Mouse (Mus musculus): ENCODE data around the gene Prkd2. TPM values are rescaled to one million over a fixed set of nuclear protein-coding genes. Genes with fewer than 3 reads are reported as not detected.

The Prkd2 gene
- total and polyA plus RNA-seq, 3 experiments: 9.8 to 39.0 (median 18.0) TPM

- Histone ChIP-seq H3K4me2 (ENCODE audit: insufficient read depth, low read depth, poor library complexity, severe bottlenecking) (peak overlapping the region; percentile 98; the same call in 1 of the 2 replicates), H3K4me3 (replicated peaks in 1 of 3; ENCODE audit: low read depth in 2 of 3, low read length in 2 of 3, poor library complexity in 1 of 3) (no peak overlapping the region), H3K4me1 (ENCODE audit: control insufficient read depth in 1 of 2, insufficient read depth in 2 of 2) (peaks cover 11 to 36% of the 10 kb centered on the region in 2 experiments), H3K9me3 (replicated peaks; ENCODE audit: low read length) (no peaks in the 10 kb centered on the region), H3K9ac (ENCODE audit: insufficient read depth, low read depth) (no peak overlapping the region), H3K27me3 (replicated peaks) (peaks cover 6% of the 10 kb centered on the region), H3K36me3 (replicated peaks in 1 of 2; ENCODE audit: control insufficient read depth in 1 of 2, insufficient read depth in 1 of 2, low read length in 1 of 2) (peaks cover 0 to 9% of the 10 kb centered on the region in 2 experiments), H3K79me2 (replicated peaks; ENCODE audit: control insufficient read depth, extremely low read depth, insufficient read depth, poor library complexity, severe bottlenecking) (no peaks in the 10 kb centered on the region), H3K27ac (ENCODE audit: insufficient read depth, low read depth) (no peak overlapping the region)
- dilution Hi-C loops (cut with MboI; ENCODE audit: extremely low pct_ligation_motif_present, extremely low pct_unique_long_range_greater_than_20kb, low sequenced_read_pairs) (no loop called here), in situ Hi-C loops (cut with MboI; ENCODE audit: low pct_ligation_motif_present, low pct_unique_long_range_greater_than_20kb, low sequenced_read_pairs) (no loop called here)
- no peak for DNase-seq (ENCODE audit: extremely low read depth)
- TF ChIP-seq POLR2AphosphoS2 (IDR thresholded peaks at IDR 0.05; ENCODE audit: low read depth, low read length) (no peak), ETS1 (conservative IDR thresholded peaks at IDR 0.05; ENCODE audit: low read depth, low read length) (no peak), ZKSCAN1 (IDR thresholded peaks at IDR 0.05; ENCODE audit: borderline replicate concordance, low read depth, low read length) (no peak), USF2 (conservative IDR thresholded peaks at IDR 0.05; ENCODE audit: low read depth, low read length) (no peak), KAT2A (IDR thresholded peaks at IDR 0.05; ENCODE audit: insufficient replicate concordance, low read length) (no peak), RAD21 (IDR thresholded peaks at IDR 0.05; ENCODE audit: low read depth, low read length) (no peak), NRF1 (IDR thresholded peaks at IDR 0.05; ENCODE audit: low read depth, low read length) (no peak), UBTF (IDR thresholded peaks at IDR 0.05; ENCODE audit: low read depth, low read length) (no peak), BHLHE40 (IDR thresholded peaks at IDR 0.05; ENCODE audit: low read depth, low read length) (no peak), CHD2 (IDR thresholded peaks at IDR 0.05; ENCODE audit: low read length) (no peak), MAFK (IDR thresholded peaks at IDR 0.05; ENCODE audit: insufficient replicate concordance, low read length) (no peak), JUN (IDR thresholded peaks at IDR 0.05; ENCODE audit: insufficient read depth, low read depth, low read length) (no peak), ZMIZ1 (IDR thresholded peaks at IDR 0.05; ENCODE audit: low read depth, low read length) (no peak), CTCF (conservative IDR thresholded peaks at IDR 0.05 in 1 of 2, IDR thresholded peaks at IDR 0.05 in 1 of 2; ENCODE audit: low read depth in 2 of 2, low read length in 2 of 2) (no peak), PAX5 (IDR thresholded peaks at IDR 0.05; ENCODE audit: low read length) (no peak), MXI1 (IDR thresholded peaks at IDR 0.05; ENCODE audit: low read depth, low read length) (no peak; the same call in 1 of the 2 replicates)
These were observed 49.6 kb downstream of the Prkd2 start for GRCm38 (mm10) chr7:16892352-16892730.

- Histone ChIP-seq H3K4me1 (ENCODE audit: control insufficient read depth in 1 of 2, insufficient read depth in 2 of 2) (peaks cover 11 to 36% of the 10 kb centered on the region in 2 experiments), H3K9me3 (replicated peaks; ENCODE audit: low read length) (no peaks in the 10 kb centered on the region), H3K4me2 (ENCODE audit: insufficient read depth, low read depth, poor library complexity, severe bottlenecking) (no peak overlapping the region), H3K36me3 (replicated peaks in 1 of 2; ENCODE audit: control insufficient read depth in 1 of 2, insufficient read depth in 1 of 2, low read length in 1 of 2) (peaks cover 0 to 1% of the 10 kb centered on the region in 2 experiments), H3K9ac (ENCODE audit: insufficient read depth, low read depth) (no peak overlapping the region), H3K27ac (ENCODE audit: insufficient read depth, low read depth) (no peak overlapping the region), H3K27me3 (replicated peaks) (peaks cover 6% of the 10 kb centered on the region), H3K79me2 (replicated peaks; ENCODE audit: control insufficient read depth, extremely low read depth, insufficient read depth, poor library complexity, severe bottlenecking) (no peaks in the 10 kb centered on the region), H3K4me3 (replicated peaks in 1 of 3; ENCODE audit: low read depth in 2 of 3, low read length in 2 of 3, poor library complexity in 1 of 3) (no peak overlapping the region)
- dilution Hi-C loops (cut with MboI; ENCODE audit: extremely low pct_ligation_motif_present, extremely low pct_unique_long_range_greater_than_20kb, low sequenced_read_pairs) (no loop called here), in situ Hi-C loops (cut with MboI; ENCODE audit: low pct_ligation_motif_present, low pct_unique_long_range_greater_than_20kb, low sequenced_read_pairs) (no loop called here)
- TF ChIP-seq PAX5 (IDR thresholded peaks at IDR 0.05; ENCODE audit: low read length) (no peak), EP300 (IDR thresholded peaks at IDR 0.05; ENCODE audit: low read length) (no peak), MXI1 (IDR thresholded peaks at IDR 0.05; ENCODE audit: low read depth, low read length) (no peak), TCF12 (IDR thresholded peaks at IDR 0.05; ENCODE audit: low read depth, low read length) (no peak), ETS1 (conservative IDR thresholded peaks at IDR 0.05; ENCODE audit: low read depth, low read length) (no peak), IRF4 (IDR thresholded peaks at IDR 0.05; ENCODE audit: low read depth, low read length) (no peak), MYC (IDR thresholded peaks at IDR 0.05; ENCODE audit: low read depth, low read length) (no peak), RCOR1 (conservative IDR thresholded peaks at IDR 0.05; ENCODE audit: low read depth, low read length) (no peak), GABPA (IDR thresholded peaks at IDR 0.05; ENCODE audit: insufficient replicate concordance, low read depth, low read length) (no peak), KAT2A (IDR thresholded peaks at IDR 0.05; ENCODE audit: insufficient replicate concordance, low read length) (no peak), BHLHE40 (IDR thresholded peaks at IDR 0.05; ENCODE audit: low read depth, low read length) (no peak), MEF2A (IDR thresholded peaks at IDR 0.05; ENCODE audit: borderline replicate concordance, low read depth, low read length) (no peak), NRF1 (IDR thresholded peaks at IDR 0.05; ENCODE audit: low read depth, low read length) (no peak), ZKSCAN1 (IDR thresholded peaks at IDR 0.05; ENCODE audit: borderline replicate concordance, low read depth, low read length) (no peak)
- no peak for DNase-seq (ENCODE audit: extremely low read depth)
These were observed 50.9 kb downstream of the Prkd2 start for GRCm38 (mm10) chr7:16893612-16894011.
